Mouse (Mus musculus) CH12.LX (cell line): ENCODE measurements around the gene Olfr1357. TPM values are rescaled to one million over a fixed set of nuclear protein-coding genes. Genes with fewer than 3 reads are reported as not detected.

ENCODE experiments used
- DNase-seq: peaks from one replicate; pipeline ENCODE4 v3.0.0-alpha.2; 2013; ENCODE audit errors: extremely low read depth
- H3K27ac ChIP-seq: 2 replicates; pipeline ENCODE4 v1.5.1; 2012; ENCODE audit warnings: low read depth, mild to moderate bottlenecking, control low read depth, moderate library complexity; ENCODE audit not compliant: insufficient read depth
- H3K27me3 ChIP-seq: replicated peaks from 2 replicates; pipeline ENCODE3; 2012; ENCODE audit warnings: inconsistent platforms
- H3K36me3 ChIP-seq, 2 experiments: replicated peaks in 1 of 2; 2 replicates each; pipeline versions ENCODE3 to v1.6.1; 2012; ENCODE audit warnings: inconsistent platforms in 1 of 2, low read length in 1 of 2, mild to moderate bottlenecking in 1 of 2, mixed read lengths in 1 of 2, moderate library complexity in 1 of 2; ENCODE audit not compliant: control insufficient read depth in 1 of 2, insufficient read depth in 1 of 2
- H3K4me1 ChIP-seq, 2 experiments: 2 replicates each; pipeline ENCODE4 v1.6.1; 2012; ENCODE audit warnings: inconsistent platforms in 1 of 2, moderate library complexity in 1 of 2; ENCODE audit not compliant: insufficient read depth in 2 of 2, control insufficient read depth in 1 of 2
- H3K4me2 ChIP-seq: 2 replicates; pipeline ENCODE4 v1.6.1; 2012; ENCODE audit warnings: low read depth, mild to moderate bottlenecking, control low read depth; ENCODE audit not compliant: poor library complexity, insufficient read depth, severe bottlenecking
- H3K4me3 ChIP-seq, 3 experiments: fragments of 150-350 bp in 1 of 3; sonication (generic) in 1 of 3; replicated peaks in 1 of 3; 2 replicates each; pipeline versions ENCODE3 to v1.5.1; 2011 to 2012; ENCODE audit warnings: low read depth in 2 of 3, low read length in 2 of 3, mild to moderate bottlenecking in 2 of 3, moderate library complexity in 2 of 3, control low read depth in 1 of 3, improper control_type of control experiment in 1 of 3, inconsistent platforms in 1 of 3, mixed read lengths in 1 of 3; ENCODE audit not compliant: poor library complexity in 1 of 3
- H3K79me2 ChIP-seq: replicated peaks from 2 replicates; pipeline ENCODE4 v1.6.1; 2012; ENCODE audit warnings: mild to moderate bottlenecking, moderate library complexity; ENCODE audit not compliant: control insufficient read depth, poor library complexity, insufficient read depth, severe bottlenecking; ENCODE audit errors: extremely low read depth
- H3K9ac ChIP-seq: 2 replicates; pipeline ENCODE4 v1.6.1; 2012; ENCODE audit warnings: low read depth, mild to moderate bottlenecking, control low read depth, moderate library complexity; ENCODE audit not compliant: insufficient read depth
- H3K9me3 ChIP-seq: replicated peaks from 2 replicates; pipeline ENCODE3; 2012; ENCODE audit warnings: low read length, inconsistent platforms, mixed read lengths
- CHD1 ChIP-seq: IDR thresholded peaks from 2 replicates; pipeline ENCODE4 v1.6.1; 2012; ENCODE audit warnings: low read depth, low read length, improper control_type of control experiment, inconsistent platforms
- CHD2 ChIP-seq: IDR thresholded peaks from 2 replicates; pipeline ENCODE4 v1.6.1; 2011; ENCODE audit warnings: low read length, improper control_type of control experiment
- CTCF ChIP-seq, 2 experiments: IDR thresholded peaks in 1 of 2; conservative IDR thresholded peaks in 1 of 2; 2 replicates each; pipeline ENCODE4 v1.5.1; 2011 to 2012; ENCODE audit warnings: low read depth in 2 of 2, low read length in 2 of 2, improper control_type of control experiment in 1 of 2, inconsistent platforms in 1 of 2, mild to moderate bottlenecking in 1 of 2, moderate library complexity in 1 of 2
- E2F4 ChIP-seq: IDR thresholded peaks from 2 replicates; pipeline ENCODE4 v1.6.1; 2011; ENCODE audit warnings: low read depth, low read length, improper control_type of control experiment; ENCODE audit not compliant: insufficient replicate concordance
- ELF1 ChIP-seq: IDR thresholded peaks from 2 replicates; pipeline ENCODE4 v1.6.1; 2014; ENCODE audit warnings: low read depth, mild to moderate bottlenecking, inconsistent platforms, low read length, improper control_type of control experiment
- ETS1 ChIP-seq: conservative IDR thresholded peaks from 2 replicates; pipeline ENCODE4 v1.6.1; 2012; ENCODE audit warnings: low read depth, mild to moderate bottlenecking, inconsistent platforms, low read length, improper control_type of control experiment, moderate library complexity
- GABPA ChIP-seq: IDR thresholded peaks from 2 replicates; pipeline ENCODE4 v1.6.1; 2012; ENCODE audit warnings: low read depth, low read length, improper control_type of control experiment, inconsistent platforms; ENCODE audit not compliant: insufficient replicate concordance
- HCFC1 ChIP-seq: IDR thresholded peaks from 2 replicates; pipeline ENCODE4 v1.6.1; 2012; ENCODE audit warnings: low read depth, mild to moderate bottlenecking, inconsistent platforms, low read length, improper control_type of control experiment
- IRF4 ChIP-seq: IDR thresholded peaks from 2 replicates; pipeline ENCODE4 v1.6.1; 2014; ENCODE audit warnings: low read depth, mild to moderate bottlenecking, inconsistent platforms, low read length, improper control_type of control experiment
- JUND ChIP-seq: conservative IDR thresholded peaks from 2 replicates; pipeline ENCODE4 v1.6.1; 2011; ENCODE audit warnings: low read depth, low read length, improper control_type of control experiment
- KAT2A ChIP-seq: IDR thresholded peaks from 2 replicates; pipeline ENCODE4 v1.6.1; 2012; ENCODE audit warnings: low read length, improper control_type of control experiment, inconsistent platforms; ENCODE audit not compliant: insufficient replicate concordance
- MAX ChIP-seq: IDR thresholded peaks from 2 replicates; pipeline ENCODE4 v1.6.1; 2011; ENCODE audit warnings: low read length, improper control_type of control experiment
- MAZ ChIP-seq: IDR thresholded peaks from 2 replicates; pipeline ENCODE4 v1.6.1; 2012; ENCODE audit warnings: low read depth, mild to moderate bottlenecking, inconsistent platforms, low read length, improper control_type of control experiment, moderate library complexity
- MEF2A ChIP-seq: IDR thresholded peaks from 2 replicates; pipeline ENCODE4 v1.6.1; 2014; ENCODE audit warnings: low read depth, mild to moderate bottlenecking, inconsistent platforms, low read length, improper control_type of control experiment, borderline replicate concordance
- MXI1 ChIP-seq: IDR thresholded peaks from 2 replicates; pipeline ENCODE4 v1.6.1; 2011; ENCODE audit warnings: mild to moderate bottlenecking, low read depth, low read length, improper control_type of control experiment
- MYC ChIP-seq: IDR thresholded peaks from 2 replicates; pipeline ENCODE4 v1.6.1; 2011; ENCODE audit warnings: low read depth, mild to moderate bottlenecking, improper control_type of control experiment, low read length
- NRF1 ChIP-seq: IDR thresholded peaks from 2 replicates; pipeline ENCODE4 v1.6.1; 2014; ENCODE audit warnings: low read depth, mild to moderate bottlenecking, inconsistent platforms, low read length, improper control_type of control experiment, moderate library complexity
- PAX5 ChIP-seq: IDR thresholded peaks from 2 replicates; pipeline ENCODE4 v1.6.1; 2012; ENCODE audit warnings: low read length, inconsistent platforms, mixed read lengths
- POLR2A ChIP-seq: IDR thresholded peaks from 2 replicates; pipeline ENCODE4 v1.6.1; 2011; ENCODE audit warnings: low read depth, mild to moderate bottlenecking, improper control_type of control experiment, low read length
- POLR2AphosphoS2 ChIP-seq: IDR thresholded peaks from 2 replicates; pipeline ENCODE4 v1.6.1; 2011; ENCODE audit warnings: low read depth, low read length, improper control_type of control experiment
- RAD21 ChIP-seq: IDR thresholded peaks from 2 replicates; pipeline ENCODE4 v1.6.1; 2011; ENCODE audit warnings: low read depth, mild to moderate bottlenecking, low read length, improper control_type of control experiment, moderate library complexity
- TBP ChIP-seq: conservative IDR thresholded peaks from 2 replicates; pipeline ENCODE4 v1.6.1; 2011; ENCODE audit warnings: low read depth, low read length, improper control_type of control experiment
- TCF12 ChIP-seq: IDR thresholded peaks from 2 replicates; pipeline ENCODE4 v1.6.1; 2014; ENCODE audit warnings: low read depth, mild to moderate bottlenecking, inconsistent platforms, low read length, improper control_type of control experiment
- USF1 ChIP-seq: IDR thresholded peaks from 2 replicates; pipeline ENCODE4 v1.6.1; 2014; ENCODE audit warnings: low read depth, mild to moderate bottlenecking, inconsistent platforms, low read length, improper control_type of control experiment
- USF2 ChIP-seq: conservative IDR thresholded peaks from 2 replicates; pipeline ENCODE4 v1.6.1; 2011; ENCODE audit warnings: low read depth, low read length, improper control_type of control experiment
- ZMIZ1 ChIP-seq: IDR thresholded peaks from 2 replicates; pipeline ENCODE4 v1.6.1; 2012; ENCODE audit warnings: low read depth, mild to moderate bottlenecking, inconsistent platforms, low read length, improper control_type of control experiment
- dilution Hi-C: fragments of 300-500 bp; cut with MboI; formaldehyde crosslinking; loops from 2 replicates; pipeline ENCODE4 v1.14.3; 2020; ENCODE audit warnings: low sequenced_read_pairs; ENCODE audit not compliant: extremely low pct_unique_long_range_greater_than_20kb, extremely low pct_ligation_motif_present
- in situ Hi-C: fragments of 300-500 bp; cut with MboI; formaldehyde crosslinking; loops from 3 replicates; pipeline ENCODE4 v1.14.3; 2019; ENCODE audit warnings: low sequenced_read_pairs, low pct_ligation_motif_present, low pct_unique_long_range_greater_than_20kb, mixed read lengths
- polyA plus RNA-seq: library from polyadenylated mRNA; unstranded; fragments of >175 nt; gene quantifications from 2 replicates; pipeline ENCODE4 v1.2.1, GENCODE M21; 2012; ENCODE audit warnings: low read depth; ENCODE audit not compliant: insufficient read length
- total RNA-seq, 2 experiments: library from RNA; depleted of rRNA; stranded (reverse); fragments of 300-350 nt in 1 of 2; fragments of >200 nt in 1 of 2; gene quantifications; 2 replicates each; pipeline ENCODE4 v1.2.3; 2012 to 2014

Gene Olfr1357
- total and polyA plus RNA-seq, 3 experiments: not detected

- in situ Hi-C loops (no loop called here), dilution Hi-C loops (no loop called here)
- Histone ChIP-seq H3K36me3 (no peaks in the 10 kb centered on the region), H3K27ac (no peak overlapping the region), H3K9ac (no peak overlapping the region), H3K4me1 (no peaks in the 10 kb centered on the region), H3K4me3 (no peak overlapping the region), H3K79me2 (no peaks in the 10 kb centered on the region), H3K9me3 (no peaks in the 10 kb centered on the region), H3K4me2 (no peak overlapping the region), H3K27me3 (peaks cover 52% of the 10 kb centered on the region)
- DNase-seq: no peak
- no peak for TF ChIP-seq TCF12
- TF ChIP-seq HCFC1: no peak
- TF ChIP-seq ETS1: no peak
- no peak for TF ChIP-seq CTCF (conservative IDR thresholded peaks at IDR 0.05 in 1 of 2, IDR thresholded peaks at IDR 0.05 in 1 of 2; ENCODE audit: low read depth in 2 of 2, low read length in 2 of 2)
- no peak for TF ChIP-seq NRF1
- no peak for TF ChIP-seq MXI1
- no peak for TF ChIP-seq TBP
- no peak for TF ChIP-seq E2F4
- no peak for TF ChIP-seq ELF1
- TF ChIP-seq ZMIZ1: no peak
- TF ChIP-seq CHD1: no peak
- no peak for TF ChIP-seq POLR2AphosphoS2
Measured at GRCm38 (mm10) chr10:78593736-78594135, 24.1 kb downstream of the Olfr1357 start.

GRCm38 (mm10) chr10:78592856-78593379 is 25.0 kb downstream of the Olfr1357 start:
- Histone ChIP-seq H3K27ac (no peak overlapping the region), H3K4me1 (no peaks in the 10 kb centered on the region), H3K4me3 (no peak overlapping the region), H3K9ac (no peak overlapping the region), H3K79me2 (no peaks in the 10 kb centered on the region), H3K9me3 (no peaks in the 10 kb centered on the region), H3K27me3 (peaks cover 49% of the 10 kb centered on the region), H3K4me2 (no peak overlapping the region), H3K36me3 (no peaks in the 10 kb centered on the region)
- TF ChIP-seq MAZ (no peak), PAX5 (no peak), POLR2A (no peak), IRF4 (no peak), KAT2A (no peak), MEF2A (no peak), NRF1 (no peak), MYC (no peak), USF2 (no peak), USF1 (no peak), JUND (no peak), CHD1 (no peak), GABPA (no peak), POLR2AphosphoS2 (no peak), CHD2 (no peak), MAX (no peak), RAD21 (no peak)
- dilution Hi-C loops (no loop called here), in situ Hi-C loops (no loop called here)
- no peak for DNase-seq
